Mouse (Mus musculus) layer of hippocampus, postnatal 36 days (tissue): ENCODE results near the gene Zfp473. TPM values are rescaled to one million over a fixed set of nuclear protein-coding genes. Genes with fewer than 3 reads are reported as not detected.
"Not testable (repeated sequence)": the region's sequence is repeated elsewhere in the genome, so short reads cannot be mapped to it uniquely, and the experiment has no call there.

ENCODE experiments used
- DNase-seq, 2 experiments: peaks; one replicate each; pipeline ENCODE4 v3.0.0; 2022
- total RNA-seq, 2 experiments: library from RNA; stranded (reverse); gene quantifications; 2 replicates each; pipeline ENCODE4 v1.2.3; 2021

Gene Zfp473
- total RNA-seq, 2 experiments from 2014 or later, result 0.22 to 0.38 TPM

GRCm38 (mm10) chr7:44709881-44710280, 41.0 kb downstream of the Zfp473 start:
- no peak for DNase-seq

GRCm38 (mm10) chr7:44708574-44708973, 42.3 kb downstream of the Zfp473 start, which contains the start of gene Izumo2:
TSS of gene Izumo2 (plus strand) at chr7:44708742.
- no peak for DNase-seq

GRCm38 (mm10) chr7:44708093-44708492, 42.8 kb downstream of the Zfp473 start:
- DNase-seq, result not testable (repeated sequence)

- DNase-seq, result no peak
Observed at GRCm38 (mm10) chr7:44707169-44707675, 43.6 kb downstream of the Zfp473 start.

- DNase-seq, result no peak
Observed at GRCm38 (mm10) chr7:44706322-44706721, 44.5 kb downstream of the Zfp473 start.

- no peak for DNase-seq
Observed at GRCm38 (mm10) chr7:44705086-44705485, 45.8 kb downstream of the Zfp473 start.

GRCm38 (mm10) chr7:44704363-44704762, 46.5 kb downstream of the Zfp473 start:
- peak in 1 of 2 experiments; percentile 20 for DNase-seq

- DNase-seq, result no peak
Observed at GRCm38 (mm10) chr7:44702985-44703384, 47.9 kb downstream of the Zfp473 start.

- DNase-seq, result peak; percentile 27 to 36
Observed at GRCm38 (mm10) chr7:44701921-44702320, 48.9 kb downstream of the Zfp473 start.

GRCm38 (mm10) chr7:44697980-44698379, 52.9 kb downstream of the Zfp473 start:
- no peak for DNase-seq

- DNase-seq, result no peak
Observed at GRCm38 (mm10) chr7:44697191-44697710, 53.6 kb downstream of the Zfp473 start.

GRCm38 (mm10) chr7:44695223-44695622, 55.6 kb downstream of the Zfp473 start:
- no peak for DNase-seq

GRCm38 (mm10) chr7:44693427-44694175, 57.2 kb downstream of the Zfp473 start:
- DNase-seq, result no peak

GRCm38 (mm10) chr7:44689331-44689730, 61.5 kb downstream of the Zfp473 start:
- DNase-seq, result no peak

GRCm38 (mm10) chr7:44688890-44689289, 62.0 kb downstream of the Zfp473 start:
- DNase-seq, result no peak

GRCm38 (mm10) chr7:44685531-44686402, 65.1 kb downstream of the Zfp473 start:
- DNase-seq, result no peak

- no peak for DNase-seq
Observed at GRCm38 (mm10) chr7:44683656-44684055, 67.2 kb downstream of the Zfp473 start.

Other genes starting within 250 kb of the Zfp473 start
- under 1 TPM in 1 of 2 experiments, not detected in 1; 0.12 TPM for gene Mybpc2, start 226.4 kb downstream of the Zfp473 start, total RNA-seq
- under 1 TPM in 1 of 2 experiments, not detected in 1; 0.13 TPM for gene Spib, start 219.0 kb downstream of the Zfp473 start, total RNA-seq
- gene Pold1, start 202.2 kb downstream of the Zfp473 start, total RNA-seq, result 1 to 10 TPM; 6.2 to 8.7 TPM
- 10 to 100 TPM; 58.7 to 62.1 TPM for gene Nr1h2, start 197.1 kb downstream of the Zfp473 start, total RNA-seq
- gene Napsa, start 178.7 kb downstream of the Zfp473 start, total RNA-seq, result under 1 TPM in 1 of 2 experiments, not detected in 1; 0.25 TPM
- gene Kcnc3, start 160.4 kb downstream of the Zfp473 start, total RNA-seq, result 100 to 1,000 TPM; 175 to 188 TPM
- gene Myh14, start 80.2 kb downstream of the Zfp473 start, total RNA-seq, result 10 to 100 TPM; 27.7 to 28.1 TPM
- gene Izumo2, start 42.3 kb downstream of the Zfp473 start, total RNA-seq, result not detected
- 10 to 100 TPM; 31.8 to 34.8 TPM for gene Vrk3, start 2.6 kb downstream of the Zfp473 start, total RNA-seq
- 10 to 100 TPM; 29.7 to 30.6 TPM for gene Nup62, start 65.0 kb upstream of the Zfp473 start, total RNA-seq
- 1 to 10 TPM; 1.1 to 2.5 TPM for gene Il4i1, start 65.3 kb upstream of the Zfp473 start, total RNA-seq
- 10 to 100 TPM; 26.3 to 28.9 TPM for gene Atf5, start 65.6 kb upstream of the Zfp473 start, total RNA-seq
- gene Akt1s1, start 97.9 kb upstream of the Zfp473 start, total RNA-seq, result 10 to 100 TPM; 78.8 to 80.6 TPM
- 10 to 100 TPM; 63.7 to 64.6 TPM for gene Tbc1d17, start 98.0 kb upstream of the Zfp473 start, total RNA-seq
- gene Pnkp, start 106.1 kb upstream of the Zfp473 start, total RNA-seq, result 10 to 100 TPM; 27.1 to 27.2 TPM
- 100 to 1,000 TPM; 346 to 359 TPM for gene Ptov1, start 118.7 kb upstream of the Zfp473 start, total RNA-seq
- 100 to 1,000 TPM in 1 of 2 experiments, 10 to 100 TPM in 1; 97.2 to 113 TPM for gene Med25, start 141.7 kb upstream of the Zfp473 start, total RNA-seq
- 10 to 100 TPM; 23.8 to 29.1 TPM for gene Fuz, start 145.0 kb upstream of the Zfp473 start, total RNA-seq
- 100 to 1,000 TPM; 295 to 305 TPM for gene Ap2a1, start 178.4 kb upstream of the Zfp473 start, total RNA-seq
- gene Tsks, start 192.2 kb upstream of the Zfp473 start, total RNA-seq, result under 1 TPM; 0.87 to 0.88 TPM
- 100 to 1,000 TPM; 131 to 137 TPM for gene Cpt1c, start 223.8 kb upstream of the Zfp473 start, total RNA-seq
- gene Prmt1, start 235.5 kb upstream of the Zfp473 start, total RNA-seq, result 100 to 1,000 TPM; 155 to 168 TPM
- 10 to 100 TPM; 45.9 to 51.0 TPM for gene Irf3, start 246.6 kb upstream of the Zfp473 start, total RNA-seq
- 1 to 10 TPM; 3.0 to 4.1 TPM for gene Bcl2l12, start 247.7 kb upstream of the Zfp473 start, total RNA-seq